Mouse (Mus musculus): ENCODE data around the gene E330017A01Rik.
"Not testable (repeated sequence)": the region's sequence is repeated elsewhere in the genome, so short reads cannot be mapped to it uniquely, and the experiment has no call there.

The E330017A01Rik gene

DNA sequence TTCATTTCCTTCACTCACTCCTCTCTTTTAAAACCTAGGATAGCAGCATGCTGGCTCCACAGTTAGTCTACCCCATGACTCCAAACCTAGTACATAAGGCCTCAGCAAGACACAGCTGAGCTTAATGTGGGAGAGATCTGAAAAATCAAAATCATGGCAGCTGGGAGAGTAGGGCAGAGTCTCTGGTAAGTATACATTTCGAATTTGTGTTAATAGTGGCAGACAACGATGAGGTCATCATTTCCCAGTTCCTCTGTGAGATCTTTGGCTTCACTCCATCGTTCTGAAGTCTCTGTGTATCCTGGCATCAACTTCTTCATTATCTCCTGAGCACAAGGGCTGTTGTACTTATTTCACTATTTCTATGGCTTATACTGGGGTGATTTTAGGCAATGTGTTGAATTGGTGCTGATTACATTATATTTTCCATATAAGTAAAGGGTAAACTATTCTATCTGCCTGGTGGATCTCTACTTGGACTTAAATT lies at the start of gene E330017A01Rik:
Gene E330017A01Rik, minus strand, starts transcription at position 51 of the 487 bp plus-strand sequence.
- no peak for DNase-seq

DNA sequence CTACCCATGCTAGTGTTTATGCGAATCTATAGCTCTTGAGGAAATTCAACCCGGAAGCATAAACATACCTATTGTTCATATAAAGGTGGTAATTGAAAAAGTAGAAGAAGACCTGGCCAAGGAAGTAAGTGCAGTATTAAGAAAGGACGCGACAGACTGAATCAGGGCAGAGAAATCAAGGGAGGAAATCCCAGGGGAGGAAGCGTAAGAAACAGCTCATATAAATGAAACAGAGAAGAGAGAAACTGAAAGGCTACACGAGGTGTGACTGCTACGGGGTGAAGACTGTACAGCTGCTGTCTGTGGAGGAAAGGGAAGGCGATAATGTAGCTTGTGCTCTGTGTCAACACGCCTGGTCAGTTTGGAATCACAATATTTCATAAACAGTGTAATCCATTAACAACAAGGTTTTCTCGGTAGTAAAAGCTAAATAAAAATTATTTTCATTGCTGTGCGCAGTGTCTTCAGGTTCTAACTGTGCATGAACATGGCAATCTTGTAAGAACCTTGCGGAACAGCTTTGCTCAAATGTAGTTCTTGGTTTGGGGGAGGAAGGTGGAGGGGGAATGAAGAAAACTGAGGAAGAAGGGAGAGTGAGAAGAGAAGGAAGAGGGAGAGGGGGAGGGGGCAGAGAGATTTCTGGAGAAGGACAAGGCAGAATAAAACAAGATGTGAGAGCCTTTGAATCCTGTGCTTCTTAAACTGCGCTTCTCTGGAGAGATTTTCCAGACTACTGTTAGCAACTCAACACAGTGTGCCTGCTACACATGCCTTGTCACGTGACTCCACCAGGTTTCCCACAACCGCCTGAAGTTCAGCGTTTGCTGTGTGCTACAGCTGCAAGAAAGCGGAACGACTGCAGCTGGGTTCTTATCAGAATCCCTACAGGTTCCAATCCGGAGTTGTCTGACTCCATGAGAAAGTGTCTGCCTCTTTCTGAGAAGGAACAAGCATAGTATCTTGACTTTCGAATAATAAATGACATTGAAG lies 47.3 kb upstream of the E330017A01Rik start:
- DNase-seq = no peak

- DNase-seq = no peak
These were observed 46.0 kb upstream of the E330017A01Rik start for GRCm38 (mm10) chr16:58684537-58684936.

DNA sequence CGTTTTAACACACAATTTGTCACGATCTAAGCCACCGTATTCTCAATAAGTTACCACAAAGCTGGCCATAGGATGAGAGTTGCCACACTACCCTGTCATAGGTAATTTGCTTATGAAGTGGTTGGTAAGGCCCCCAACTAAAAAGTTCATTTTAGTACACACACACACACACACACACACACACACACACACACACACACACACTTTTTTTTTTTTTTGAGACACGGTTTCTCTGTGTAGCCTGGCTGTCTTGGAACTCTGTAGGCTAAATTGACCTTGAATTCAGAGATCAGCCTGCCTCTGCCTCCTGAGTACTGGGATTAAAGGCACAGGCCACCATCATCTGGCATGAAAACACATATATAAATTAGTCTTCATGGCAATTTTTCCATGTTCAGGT lies 45.4 kb upstream of the E330017A01Rik start:
- no peak for DNase-seq

DNA sequence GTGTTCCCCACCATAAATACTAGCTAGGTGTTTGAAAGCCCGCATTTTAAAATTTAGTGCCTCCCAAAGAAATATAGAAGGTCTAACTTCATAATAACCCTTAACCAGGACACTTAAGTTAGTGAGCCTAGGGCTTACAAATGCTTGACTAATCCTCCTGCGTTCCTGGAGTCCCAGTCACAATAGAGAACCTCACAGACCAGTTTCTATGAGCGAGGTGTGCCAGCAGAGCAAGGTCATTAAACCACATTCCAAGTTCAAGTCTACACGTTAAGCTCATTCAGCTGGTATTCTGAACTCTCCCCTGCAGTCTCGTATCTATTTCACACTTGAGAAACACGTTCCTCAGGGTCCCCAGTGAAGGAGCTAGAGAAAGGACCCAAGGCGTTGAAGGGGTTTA lies 44.3 kb upstream of the E330017A01Rik start:
- no peak for DNase-seq

GRCm38 (mm10) chr16:58682046-58682445 lies 43.5 kb upstream of the E330017A01Rik start:
- no peak for DNase-seq

GRCm38 (mm10) chr16:58678660-58679059 lies 40.1 kb upstream of the E330017A01Rik start:
- DNase-seq = no peak

DNA sequence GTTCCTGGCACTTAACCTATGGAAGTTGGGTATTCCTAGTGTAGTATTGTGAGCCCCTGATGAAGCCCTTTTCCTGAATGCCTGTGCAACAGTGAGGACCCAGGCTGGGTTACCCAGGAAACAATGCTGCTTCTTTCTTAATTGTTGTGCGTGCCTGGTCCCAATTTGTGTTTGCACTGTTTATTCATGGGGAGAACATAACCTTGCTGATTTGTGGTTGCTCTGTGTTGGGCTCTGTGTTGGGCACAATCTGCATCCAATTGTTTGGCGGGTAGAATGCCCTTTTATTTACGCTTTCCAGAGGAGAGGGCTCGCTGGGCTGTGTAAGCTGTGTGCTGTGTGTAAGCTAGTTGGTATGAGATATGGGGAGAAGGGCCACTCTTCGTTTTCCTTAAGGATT lies 39.0 kb upstream of the E330017A01Rik start:
- DNase-seq = no peak

DNA sequence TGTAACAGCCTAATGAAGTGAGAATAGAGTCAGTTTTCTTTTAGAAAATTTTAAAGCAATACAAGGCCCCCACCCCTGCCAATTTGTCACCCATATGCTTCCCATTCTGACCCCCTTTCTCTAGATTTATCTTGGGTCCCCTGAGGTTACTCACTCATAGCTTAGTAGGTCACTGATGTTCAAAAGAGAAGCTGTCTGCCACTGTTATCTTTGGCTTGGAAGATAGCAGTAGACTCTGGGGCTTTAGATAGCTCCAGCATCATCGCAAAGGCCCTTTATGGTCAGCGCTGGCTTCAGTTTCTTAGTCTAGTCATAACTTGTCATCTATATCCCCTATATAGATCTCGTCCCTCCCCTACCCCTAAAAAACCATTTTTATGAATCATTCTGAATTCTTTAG lies 38.1 kb upstream of the E330017A01Rik start:
- DNase-seq = no peak

- no peak for DNase-seq
These were observed 37.6 kb upstream of the E330017A01Rik start for GRCm38 (mm10) chr16:58676156-58676555.

GRCm38 (mm10) chr16:58675256-58675655 lies 36.7 kb upstream of the E330017A01Rik start:
- no peak for DNase-seq

DNA sequence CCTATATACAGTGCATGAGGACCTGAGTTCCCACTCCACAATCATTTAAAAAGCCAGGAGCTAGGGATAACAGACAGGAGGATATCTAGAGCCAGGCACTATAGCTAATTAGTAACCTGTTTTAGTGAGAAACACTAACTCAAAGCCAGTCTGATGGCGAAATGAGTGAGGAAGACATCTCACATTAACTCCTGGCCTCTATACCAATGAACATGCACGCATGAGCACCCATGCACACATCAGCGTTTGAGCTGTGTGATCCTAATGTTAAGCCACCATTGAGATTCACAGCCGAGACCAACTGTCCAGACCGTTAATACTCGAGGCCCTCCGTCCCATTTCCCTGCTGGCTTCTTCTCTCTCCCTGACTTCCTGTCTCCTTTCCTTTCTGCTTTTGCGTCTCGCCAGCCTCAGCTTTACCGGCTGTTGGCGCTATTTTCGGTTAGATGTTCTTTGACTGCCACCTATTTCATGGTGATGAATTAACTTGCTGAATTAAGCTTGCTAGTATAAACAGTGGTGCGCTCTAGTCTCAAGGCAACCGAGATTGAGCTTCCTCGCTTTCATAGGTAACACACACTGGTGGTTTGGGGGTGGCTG lies 35.4 kb upstream of the E330017A01Rik start:
- no peak for DNase-seq

DNA sequence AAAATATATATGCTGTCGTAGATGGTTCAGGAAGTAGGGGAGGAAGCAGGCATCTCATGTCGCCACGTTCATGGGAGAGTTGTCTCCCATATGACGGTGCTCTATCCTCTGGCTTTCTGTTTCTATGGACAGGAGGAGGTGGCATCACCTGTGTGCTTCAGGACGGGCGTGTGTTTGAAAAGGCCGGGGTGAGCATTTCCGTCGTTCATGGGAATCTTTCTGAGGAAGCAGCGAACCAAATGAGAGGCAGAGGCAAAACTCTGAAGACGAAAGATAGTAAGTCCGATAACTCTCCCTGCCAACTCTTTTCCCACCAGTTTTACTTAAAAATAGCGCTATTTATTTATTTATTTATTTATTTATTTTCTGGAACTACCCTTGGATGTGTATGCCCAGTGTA lies 33.9 kb upstream of the E330017A01Rik start:
- DNase-seq = no peak

DNA sequence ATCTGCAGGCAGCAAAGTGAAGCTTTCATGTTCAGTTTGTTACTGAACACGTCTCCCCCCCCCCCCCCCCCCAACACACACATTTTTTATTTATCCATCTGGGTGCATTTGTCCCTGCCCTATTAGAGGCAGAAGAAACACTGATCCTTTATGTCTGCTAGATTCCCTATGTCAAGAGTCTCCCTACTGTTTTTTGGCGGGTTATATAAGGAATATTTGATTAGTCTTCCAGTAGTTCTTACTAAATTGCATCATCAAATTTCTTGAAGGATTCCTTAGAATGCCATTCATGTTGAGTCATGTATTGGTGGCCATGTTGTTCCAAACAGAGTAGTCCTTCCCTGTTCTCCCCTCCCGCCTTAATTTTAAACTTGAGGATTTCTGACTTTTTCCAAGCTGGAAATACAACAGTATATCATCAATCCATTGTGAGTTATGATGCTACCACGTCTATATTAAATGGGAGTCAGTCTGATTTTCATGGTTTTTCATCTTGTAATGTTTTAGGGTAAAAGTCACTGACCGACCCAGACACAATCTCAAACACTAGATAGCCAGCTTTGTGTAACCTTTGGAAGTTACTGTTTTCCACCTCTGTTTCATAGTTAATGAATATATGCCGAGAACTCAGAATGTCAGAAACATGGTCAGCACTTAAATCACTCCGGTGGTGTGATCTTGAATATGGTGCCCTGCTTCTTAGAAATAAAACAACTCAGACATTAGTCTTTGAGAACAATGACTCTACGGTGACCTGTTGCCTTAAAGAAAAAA lies 32.9 kb upstream of the E330017A01Rik start:
- DNase-seq = no peak

GRCm38 (mm10) chr16:58670643-58671042 lies 32.1 kb upstream of the E330017A01Rik start:
- no peak for DNase-seq

DNA sequence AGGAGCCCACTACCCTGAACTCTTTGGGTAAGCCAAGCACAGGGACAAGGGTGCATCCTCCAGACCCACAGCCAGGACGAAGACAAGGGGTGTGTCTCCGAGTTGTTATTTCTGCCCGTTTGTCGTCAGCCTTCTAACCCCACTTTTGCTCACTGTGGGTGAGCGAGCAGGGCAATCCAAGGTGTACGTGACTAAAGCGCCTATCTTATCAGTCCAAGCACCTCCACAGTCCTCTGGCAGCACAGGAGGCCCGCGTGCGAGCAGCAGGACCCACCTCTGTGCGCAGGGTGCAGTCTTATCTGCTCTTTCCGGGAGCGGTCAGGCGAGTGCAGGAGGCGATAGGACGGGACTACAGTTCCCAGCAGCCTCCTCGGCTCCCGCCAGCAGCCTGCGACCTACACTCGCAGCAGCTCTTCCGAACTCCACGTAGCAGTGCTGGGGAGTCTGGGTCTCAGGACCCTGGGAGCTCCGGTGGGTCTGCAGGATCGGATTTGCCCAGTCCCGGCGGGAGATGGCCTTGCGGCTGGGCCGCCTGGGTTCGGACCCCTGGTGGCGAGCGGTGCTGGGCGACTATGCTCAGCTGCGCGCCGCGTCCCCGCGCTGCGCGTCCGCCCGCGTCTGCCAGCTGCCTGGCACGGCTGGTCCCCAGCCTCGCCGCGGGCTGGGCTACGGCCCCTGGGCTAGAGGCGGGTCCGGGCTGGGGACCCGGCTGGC lies 31.5 kb upstream of the E330017A01Rik start, which contains the start of gene Cpox:
Gene Cpox, plus strand, starts transcription at position 376 of the 714 bp plus-strand sequence.
- peak; percentile 88 for DNase-seq

GRCm38 (mm10) chr16:58669264-58669663 lies 30.7 kb upstream of the E330017A01Rik start:
- no peak for DNase-seq

DNA sequence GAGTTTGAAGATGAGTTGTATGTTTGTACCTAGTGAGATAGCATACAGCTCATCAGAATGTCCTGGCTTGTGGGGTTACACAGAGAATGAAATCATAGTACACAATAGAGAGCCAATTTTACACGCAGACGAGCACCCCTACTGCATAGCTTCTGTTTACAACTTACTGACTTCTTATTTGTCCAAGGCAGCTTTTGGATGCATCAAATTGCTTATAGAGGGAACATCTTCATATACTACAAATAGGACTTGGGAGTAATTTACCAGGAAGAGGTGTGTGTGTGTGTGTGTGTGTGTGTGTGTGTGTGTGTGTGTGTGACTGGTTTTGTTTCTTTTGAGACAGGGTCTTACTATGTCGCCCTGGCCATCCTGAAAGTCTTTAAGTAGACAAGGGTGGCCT lies 30.0 kb upstream of the E330017A01Rik start:
- DNase-seq = no peak

GRCm38 (mm10) chr16:58666681-58667080 lies 28.1 kb upstream of the E330017A01Rik start:
- not testable (repeated sequence) for DNase-seq

GRCm38 (mm10) chr16:58665137-58665536 lies 26.6 kb upstream of the E330017A01Rik start:
- DNase-seq = not testable (repeated sequence)

DNA sequence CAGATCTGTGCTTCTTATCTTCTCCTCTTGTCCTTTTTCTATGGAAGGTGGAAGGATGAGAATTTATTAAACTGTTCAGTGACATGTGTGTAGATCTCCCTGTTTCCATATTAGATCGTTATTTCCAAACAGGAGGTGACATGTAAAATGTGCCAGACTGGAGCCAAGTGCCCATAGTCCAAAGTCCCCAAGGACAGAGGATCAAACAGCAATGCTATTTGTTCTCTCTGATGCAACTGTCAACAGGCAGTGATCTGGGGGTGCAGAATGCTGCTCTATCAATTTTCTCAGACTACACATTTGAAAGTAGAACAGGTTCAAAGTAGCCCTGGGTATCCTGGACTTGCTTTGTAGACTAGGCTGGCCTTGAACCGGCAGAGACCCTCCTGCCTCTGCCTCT lies 25.3 kb upstream of the E330017A01Rik start:
- DNase-seq = no peak

- DNase-seq = no peak
These were observed 24.5 kb upstream of the E330017A01Rik start for GRCm38 (mm10) chr16:58663021-58663420.

Measured in cerebellum, postnatal 25 days (tissue).